Mouse (Mus musculus): ENCODE measurements at regions not wholly inside any gene's neighbourhood (a gene's known extent, or its start where the extent isn't known, plus 50 kb on each side); places are given as distances from the start of the nearest gene placed in this dataset.

DNA sequence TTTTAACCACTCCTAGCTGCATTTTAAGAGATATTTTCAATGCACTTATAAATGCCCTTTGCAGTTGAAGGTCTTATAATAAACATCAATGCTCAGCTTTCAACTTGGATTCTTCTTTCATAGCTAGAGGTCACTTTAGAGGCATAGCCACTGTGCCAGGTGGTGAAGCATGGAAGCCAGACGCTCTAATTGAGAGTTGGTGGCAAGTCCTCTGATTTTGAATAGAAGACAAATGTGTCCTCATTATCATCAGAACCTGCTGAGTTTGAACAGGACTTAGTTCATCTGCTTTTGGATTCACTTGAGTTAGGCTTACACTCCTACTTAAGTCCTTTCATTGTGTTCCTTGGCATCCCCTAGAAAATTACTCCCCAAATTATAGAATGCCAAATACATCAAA, 459.0 kb upstream of the Gcfc2 start:
- Histone ChIP-seq H3K9ac (no peak overlapping the region), H3K9me3 (no peaks in the 10 kb centered on the region), H3K4me3 (no peak overlapping the region), H3K36me3 (replicated peaks) (no peaks in the 10 kb centered on the region), H3K4me1 (no peaks in the 10 kb centered on the region), H3K27me3 (replicated peaks) (no peaks in the 10 kb centered on the region), H3K27ac (no peak overlapping the region), H3K4me2 (no peak overlapping the region)
- no peak for ATAC-seq (replicated peaks)
- whole genome bisulfite sequencing, result 79% methylated on average over 1 of the region's 1 CpGs

DNA sequence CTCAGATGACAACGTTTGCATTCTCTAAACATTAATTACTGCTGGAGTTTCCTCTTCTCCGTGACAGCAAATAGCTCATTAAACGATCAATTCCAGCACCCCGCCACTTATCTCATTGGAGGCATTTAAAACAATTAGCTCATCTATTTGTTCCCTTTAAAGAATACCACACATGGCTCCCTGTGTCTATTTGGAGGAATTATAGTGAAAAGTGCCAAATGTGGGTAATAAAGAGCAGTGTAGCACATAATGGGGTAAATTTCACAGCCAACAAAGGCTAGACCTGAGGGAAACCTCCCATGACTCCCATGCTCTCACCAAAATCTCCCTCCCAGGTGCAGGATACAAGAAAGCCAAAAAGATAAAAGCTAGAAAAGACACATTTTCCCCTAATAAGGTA, 456.9 kb upstream of the Gcfc2 start:
- Histone ChIP-seq H3K4me2 (no peak overlapping the region), H3K27me3 (replicated peaks) (no peaks in the 10 kb centered on the region), H3K9ac (no peak overlapping the region), H3K27ac (no peak overlapping the region), H3K4me1 (no peaks in the 10 kb centered on the region), H3K4me3 (no peak overlapping the region), H3K9me3 (no peaks in the 10 kb centered on the region), H3K36me3 (replicated peaks) (no peaks in the 10 kb centered on the region)
- WGBS, result 62% methylated on average over 4 of the region's 4 CpGs
- no peak for ATAC-seq (replicated peaks)

GRCm38 (mm10) chr6:81471340-81471955, 452.0 kb upstream of the Gcfc2 start:
- no peaks in the 10 kb centered on the region for H3K27me3 ChIP-seq (replicated peaks)
- no peak overlapping the region for H3K4me3 ChIP-seq
- 81% methylated on average over 9 of the region's 9 CpGs for WGBS
- H3K4me1 ChIP-seq, result no peaks in the 10 kb centered on the region
- ATAC-seq (replicated peaks), result no peak
- no peak overlapping the region for H3K4me2 ChIP-seq
- H3K9me3 ChIP-seq, result no peaks in the 10 kb centered on the region
- H3K9ac ChIP-seq, result no peak overlapping the region
- H3K36me3 ChIP-seq (replicated peaks), result no peaks in the 10 kb centered on the region
- no peak overlapping the region for H3K27ac ChIP-seq

DNA sequence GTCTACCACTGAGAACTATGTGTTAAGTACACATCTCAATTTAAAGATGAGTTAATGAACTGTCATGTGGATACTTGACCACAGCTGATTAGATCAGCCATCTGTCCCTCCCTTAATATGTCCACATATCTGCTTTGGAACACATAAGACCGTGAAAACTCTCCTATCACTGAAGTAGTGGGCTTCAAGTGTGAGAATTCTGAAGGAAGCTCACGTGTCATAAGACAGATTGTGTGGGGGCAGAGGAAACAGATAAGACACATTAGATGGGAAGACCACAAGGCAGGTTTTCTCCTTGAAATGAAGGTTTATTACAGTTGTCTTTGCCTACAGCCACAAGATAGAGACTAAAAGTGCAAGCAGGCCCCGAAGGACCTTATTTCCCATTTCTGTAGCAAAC, 451.0 kb upstream of the Gcfc2 start:
- no peaks in the 10 kb centered on the region for H3K4me1 ChIP-seq
- no peak overlapping the region for H3K4me3 ChIP-seq
- 69% methylated on average over 3 of the region's 3 CpGs for WGBS
- H3K9ac ChIP-seq, result no peak overlapping the region
- no peaks in the 10 kb centered on the region for H3K9me3 ChIP-seq
- no peak overlapping the region for H3K27ac ChIP-seq
- H3K4me2 ChIP-seq, result no peak overlapping the region
- no peak for ATAC-seq (replicated peaks)
- no peaks in the 10 kb centered on the region for H3K27me3 ChIP-seq (replicated peaks)
- no peaks in the 10 kb centered on the region for H3K36me3 ChIP-seq (replicated peaks)

DNA sequence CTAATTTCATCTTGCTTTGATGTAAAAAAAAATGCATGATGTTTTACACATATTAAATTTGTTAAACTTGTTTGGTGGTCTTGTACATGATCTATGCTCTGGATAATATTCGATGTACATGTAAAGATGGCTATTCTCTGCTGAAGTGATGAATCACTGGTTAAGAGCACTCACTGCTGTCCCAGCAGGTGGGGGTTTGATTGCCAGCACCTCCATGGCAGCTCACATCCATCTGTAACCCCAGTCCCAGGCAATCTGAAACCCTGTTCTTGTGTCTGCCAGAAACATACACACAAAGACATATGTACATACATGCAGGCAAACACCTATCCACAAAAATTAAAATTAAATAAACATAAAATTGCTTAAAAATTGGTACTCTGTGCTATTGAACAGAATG, 448.7 kb upstream of the Gcfc2 start:
- H3K27ac ChIP-seq, result no peak overlapping the region
- no peak overlapping the region for H3K4me2 ChIP-seq
- H3K36me3 ChIP-seq (replicated peaks), result no peaks in the 10 kb centered on the region
- ATAC-seq (replicated peaks), result no peak
- no peaks in the 10 kb centered on the region for H3K27me3 ChIP-seq (replicated peaks)
- no peak overlapping the region for H3K4me3 ChIP-seq
- H3K9ac ChIP-seq, result no peak overlapping the region
- 94% methylated on average over 1 of the region's 1 CpGs for WGBS
- H3K9me3 ChIP-seq, result no peaks in the 10 kb centered on the region
- H3K4me1 ChIP-seq, result no peaks in the 10 kb centered on the region

GRCm38 (mm10) chr6:81487006-81487405, 436.5 kb upstream of the Gcfc2 start:
- Histone ChIP-seq H3K9me3 (no peaks in the 10 kb centered on the region), H3K4me1 (no peaks in the 10 kb centered on the region), H3K27me3 (replicated peaks) (no peaks in the 10 kb centered on the region), H3K4me2 (no peak overlapping the region), H3K27ac (no peak overlapping the region), H3K4me3 (no peak overlapping the region), H3K9ac (no peak overlapping the region), H3K36me3 (replicated peaks) (no peaks in the 10 kb centered on the region)
- WGBS, result 73% methylated on average over 3 of the region's 3 CpGs
- ATAC-seq (replicated peaks), result no peak

- H3K4me2 ChIP-seq, result no peak overlapping the region
- no peak overlapping the region for H3K9ac ChIP-seq
- no peaks in the 10 kb centered on the region for H3K36me3 ChIP-seq (replicated peaks)
- H3K4me3 ChIP-seq, result no peak overlapping the region
- 87% methylated on average over 7 of the region's 7 CpGs for WGBS
- no peaks in the 10 kb centered on the region for H3K4me1 ChIP-seq
- no peak overlapping the region for H3K27ac ChIP-seq
- ATAC-seq (replicated peaks), result no peak
- no peaks in the 10 kb centered on the region for H3K27me3 ChIP-seq (replicated peaks)
- H3K9me3 ChIP-seq, result no peaks in the 10 kb centered on the region
Measured at GRCm38 (mm10) chr6:81496239-81496638, 427.2 kb upstream of the Gcfc2 start.

DNA sequence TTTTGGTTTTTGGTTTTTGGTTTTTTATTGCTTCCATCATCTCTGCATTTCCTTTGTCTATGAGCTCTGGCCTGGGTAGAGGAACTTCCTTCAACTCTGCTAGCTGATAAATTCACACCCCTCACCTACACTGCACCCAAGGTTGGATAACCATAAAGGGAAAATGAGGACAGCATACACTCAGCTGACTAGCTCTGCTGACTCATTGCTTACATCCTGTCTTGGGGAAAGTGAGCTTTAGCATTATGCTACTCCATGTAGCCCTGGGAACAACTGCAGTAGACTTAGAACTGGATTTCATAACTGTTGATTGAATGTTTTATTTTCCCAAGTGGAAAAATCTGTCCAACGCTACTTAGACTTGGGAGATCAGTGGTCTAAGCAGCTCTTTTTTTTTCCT, 406.3 kb upstream of the Gcfc2 start:
- Histone ChIP-seq H3K9ac (no peak overlapping the region), H3K4me2 (no peak overlapping the region), H3K4me3 (no peak overlapping the region), H3K27me3 (replicated peaks) (no peaks in the 10 kb centered on the region), H3K27ac (no peak overlapping the region), H3K4me1 (no peaks in the 10 kb centered on the region), H3K36me3 (replicated peaks) (no peaks in the 10 kb centered on the region), H3K9me3 (no peaks in the 10 kb centered on the region)
- 85% methylated on average over 1 of the region's 1 CpGs for WGBS
- ATAC-seq (replicated peaks), result no peak

DNA sequence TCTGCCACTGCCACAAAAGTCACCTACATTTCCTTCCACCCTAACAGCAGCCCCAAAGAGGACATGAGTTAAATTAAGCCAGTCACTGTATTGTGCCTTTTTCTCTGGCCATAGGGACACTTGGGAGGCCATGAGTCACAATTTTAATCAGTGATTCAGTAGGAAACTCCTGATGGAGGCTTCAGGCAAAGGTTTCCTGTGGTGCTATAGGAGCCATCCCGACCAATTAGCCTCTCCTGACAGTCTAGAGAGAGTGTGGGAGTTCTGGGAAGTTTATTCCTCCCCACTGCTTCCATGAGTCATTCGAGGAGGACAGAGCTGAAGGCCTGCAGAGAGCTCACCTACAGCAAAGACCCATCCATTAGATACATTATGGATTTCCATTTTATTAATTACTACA, 361.2 kb upstream of the Gcfc2 start:
- H3K4me1 ChIP-seq, result no peaks in the 10 kb centered on the region
- no peaks in the 10 kb centered on the region for H3K27me3 ChIP-seq (replicated peaks)
- ATAC-seq (replicated peaks), result no peak
- H3K9ac ChIP-seq, result no peak overlapping the region
- H3K9me3 ChIP-seq, result no peaks in the 10 kb centered on the region
- no peak overlapping the region for H3K4me3 ChIP-seq
- H3K36me3 ChIP-seq (replicated peaks), result no peaks in the 10 kb centered on the region
- 70% methylated on average over 2 of the region's 2 CpGs for WGBS
- H3K4me2 ChIP-seq, result no peak overlapping the region
- no peak overlapping the region for H3K27ac ChIP-seq

DNA sequence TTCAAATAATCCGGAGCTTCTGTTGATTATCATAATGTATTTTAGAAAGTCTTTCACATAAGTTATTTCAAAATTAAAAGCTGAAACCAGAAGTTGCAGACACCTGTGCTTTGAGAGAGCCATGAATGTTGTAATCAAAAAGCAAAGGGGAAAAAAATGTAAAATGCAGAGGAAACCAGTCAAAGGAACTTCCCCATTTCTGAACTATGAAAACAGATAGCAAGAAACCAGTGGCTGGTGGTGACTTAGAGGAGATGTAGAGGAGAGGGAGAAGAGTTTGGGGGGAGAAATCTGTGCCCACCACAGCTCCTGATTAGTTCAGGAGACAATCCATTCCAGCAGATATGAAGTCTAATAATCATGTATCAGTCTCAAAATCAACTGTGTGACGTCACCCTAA, 360.3 kb upstream of the Gcfc2 start:
- ATAC-seq (replicated peaks), result no peak
- no peak overlapping the region for H3K9ac ChIP-seq
- WGBS, result 87% methylated on average over 2 of the region's 2 CpGs
- no peak overlapping the region for H3K4me2 ChIP-seq
- H3K4me3 ChIP-seq, result no peak overlapping the region
- H3K9me3 ChIP-seq, result no peaks in the 10 kb centered on the region
- no peaks in the 10 kb centered on the region for H3K27me3 ChIP-seq (replicated peaks)
- H3K4me1 ChIP-seq, result no peaks in the 10 kb centered on the region
- H3K27ac ChIP-seq, result no peak overlapping the region
- H3K36me3 ChIP-seq (replicated peaks), result no peaks in the 10 kb centered on the region

DNA sequence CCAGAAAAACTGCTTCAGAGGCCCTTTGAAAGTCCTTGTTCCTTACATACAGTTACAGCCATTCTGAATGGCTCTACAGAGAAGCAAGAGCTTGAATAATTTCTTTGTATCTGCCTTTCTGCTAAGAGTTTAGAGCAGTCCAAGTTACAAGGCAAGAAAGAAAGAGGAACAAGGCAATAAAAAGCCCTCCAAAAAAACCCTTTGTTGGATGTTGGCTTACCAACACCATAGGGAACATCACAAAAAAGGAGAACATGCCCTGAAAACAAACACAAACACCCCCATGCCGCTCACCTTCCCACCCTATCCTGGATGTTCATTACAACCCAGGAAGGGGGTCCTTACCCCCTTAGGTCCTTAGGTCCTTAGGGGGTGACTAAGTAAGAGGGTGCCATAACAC, 359.2 kb upstream of the Gcfc2 start:
- no peak overlapping the region for H3K4me3 ChIP-seq
- H3K36me3 ChIP-seq (replicated peaks), result no peaks in the 10 kb centered on the region
- H3K27me3 ChIP-seq (replicated peaks), result no peaks in the 10 kb centered on the region
- no peak for ATAC-seq (replicated peaks)
- H3K4me1 ChIP-seq, result no peaks in the 10 kb centered on the region
- 96% methylated on average over 1 of the region's 1 CpGs for WGBS
- H3K9ac ChIP-seq, result no peak overlapping the region
- H3K27ac ChIP-seq, result no peak overlapping the region
- no peak overlapping the region for H3K4me2 ChIP-seq
- no peaks in the 10 kb centered on the region for H3K9me3 ChIP-seq

GRCm38 (mm10) chr6:81586441-81587117, 336.9 kb upstream of the Gcfc2 start:
- H3K27me3 ChIP-seq (replicated peaks), result no peaks in the 10 kb centered on the region
- WGBS, result 81% methylated on average over 1 of the region's 1 CpGs
- no peak for ATAC-seq (replicated peaks)
- no peak overlapping the region for H3K4me2 ChIP-seq
- H3K9ac ChIP-seq, result no peak overlapping the region
- H3K4me1 ChIP-seq, result no peaks in the 10 kb centered on the region
- no peak overlapping the region for H3K4me3 ChIP-seq
- H3K36me3 ChIP-seq (replicated peaks), result no peaks in the 10 kb centered on the region
- no peaks in the 10 kb centered on the region for H3K9me3 ChIP-seq
- H3K27ac ChIP-seq, result no peak overlapping the region

DNA sequence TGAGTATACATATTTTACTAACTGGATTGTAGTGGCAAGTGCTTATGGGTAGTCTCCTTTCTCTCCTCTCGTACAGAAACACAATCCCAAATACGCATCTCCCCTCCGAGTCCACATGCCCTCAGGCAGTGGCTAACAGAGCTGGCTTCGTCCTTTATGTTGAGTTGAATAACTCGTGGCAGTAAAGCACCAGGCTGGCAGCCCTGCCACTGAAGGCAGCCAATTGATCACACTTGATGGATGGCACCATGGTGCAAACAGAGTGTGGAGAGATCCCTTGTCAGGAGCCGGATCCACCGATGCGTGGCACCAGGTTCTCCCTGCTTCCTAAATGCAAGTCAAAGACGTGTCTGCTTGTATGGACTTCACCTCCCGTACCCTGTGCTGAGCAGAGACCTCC, 333.7 kb upstream of the Gcfc2 start:
- H3K9me3 ChIP-seq, result no peaks in the 10 kb centered on the region
- no peak overlapping the region for H3K4me2 ChIP-seq
- no peaks in the 10 kb centered on the region for H3K4me1 ChIP-seq
- no peaks in the 10 kb centered on the region for H3K27me3 ChIP-seq (replicated peaks)
- H3K27ac ChIP-seq, result no peak overlapping the region
- H3K36me3 ChIP-seq (replicated peaks), result no peaks in the 10 kb centered on the region
- WGBS, result 75% methylated on average over 10 of the region's 10 CpGs
- no peak overlapping the region for H3K4me3 ChIP-seq
- ATAC-seq (replicated peaks), result no peak
- H3K9ac ChIP-seq, result no peak overlapping the region
